Mouse (Mus musculus): ENCODE measurements at regions not wholly inside any gene's neighbourhood (a gene's known extent, or its start where the extent isn't known, plus 50 kb on each side); places are given as distances from the start of the nearest gene placed in this dataset.

GRCm38 (mm10) chr2:179265436-179265835 is 176.8 kb upstream of the Cdh4 start:
- no peak for DNase-seq

DNA sequence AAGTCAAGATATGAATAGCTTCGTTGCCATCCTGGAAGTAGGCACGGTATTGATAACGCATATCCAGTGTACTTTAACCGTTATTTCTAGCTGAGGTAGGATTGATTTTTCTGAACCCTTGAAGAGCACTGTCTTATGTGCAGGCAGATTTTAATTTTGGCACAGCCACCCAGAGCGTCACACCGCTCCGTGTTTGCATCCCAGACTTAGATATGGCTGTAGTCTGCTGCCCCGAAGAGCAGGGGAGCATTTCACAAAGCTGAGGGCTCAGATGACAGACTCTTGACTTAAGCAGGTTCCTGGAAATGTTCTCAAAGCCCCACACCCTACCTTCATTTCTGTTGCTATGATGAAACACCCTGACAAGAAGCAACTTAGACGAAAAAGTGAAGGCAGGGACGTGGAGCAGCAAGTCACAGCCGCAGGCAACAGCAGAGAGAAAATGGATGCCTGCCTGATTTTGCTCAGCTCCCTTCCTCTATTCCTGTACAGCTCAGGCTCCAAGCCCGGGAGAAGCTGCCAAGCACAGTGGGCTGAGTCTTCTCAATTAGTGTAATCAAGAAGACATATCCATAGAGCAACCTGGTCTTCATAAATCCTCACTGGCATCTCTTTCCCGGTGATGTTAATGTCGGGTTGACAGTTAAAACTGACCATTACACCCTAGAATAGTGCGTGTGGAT is 164.9 kb upstream of the Cdh4 start:
- DNase-seq: no peak

DNA sequence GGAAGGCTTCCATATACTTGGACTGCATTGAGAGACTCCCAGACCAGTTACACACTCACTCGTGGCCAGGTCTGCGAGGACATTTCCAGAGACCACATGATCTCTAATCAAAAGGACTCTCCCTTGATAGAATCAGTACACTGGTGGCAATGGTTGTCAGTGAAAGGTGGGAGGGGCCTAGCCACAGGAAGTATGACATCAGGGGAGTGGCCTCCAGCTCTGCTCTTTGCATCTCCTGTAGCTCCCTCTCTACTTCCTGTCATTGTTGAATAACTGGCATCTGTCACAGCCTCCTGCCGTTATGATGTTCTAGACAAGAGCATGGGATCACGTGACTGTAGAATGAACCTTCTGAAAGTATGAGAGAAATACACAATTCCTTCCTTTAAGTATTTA is 164.3 kb upstream of the Cdh4 start:
- DNase-seq: no peak

DNA sequence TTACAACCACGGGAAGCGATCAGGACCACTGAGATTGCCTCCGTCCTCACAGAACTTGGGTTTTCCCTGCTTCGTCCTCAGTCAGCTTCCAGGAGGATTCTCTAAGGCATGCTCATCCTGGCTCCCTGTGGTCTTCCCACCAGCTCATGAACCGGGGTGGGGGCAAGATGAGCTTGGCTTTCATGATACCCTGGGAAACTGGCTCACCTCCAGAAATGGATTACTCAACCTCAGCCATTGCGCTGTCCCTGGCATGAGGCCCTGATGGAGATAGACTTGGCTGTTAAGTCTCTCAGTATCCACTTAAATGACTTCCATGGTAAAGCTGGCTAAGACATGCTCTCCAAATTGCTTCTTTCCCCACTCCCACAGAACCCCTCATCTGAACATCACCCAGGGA is 160.0 kb upstream of the Cdh4 start:
- no peak for DNase-seq

- no peak for DNase-seq
These were observed 151.8 kb upstream of the Cdh4 start for GRCm38 (mm10) chr2:179290394-179290793.

- no peak for DNase-seq
These were observed 151.1 kb upstream of the Cdh4 start for GRCm38 (mm10) chr2:179291046-179291563.

GRCm38 (mm10) chr2:179291958-179292357 is 150.3 kb upstream of the Cdh4 start:
- no peak for DNase-seq

DNA sequence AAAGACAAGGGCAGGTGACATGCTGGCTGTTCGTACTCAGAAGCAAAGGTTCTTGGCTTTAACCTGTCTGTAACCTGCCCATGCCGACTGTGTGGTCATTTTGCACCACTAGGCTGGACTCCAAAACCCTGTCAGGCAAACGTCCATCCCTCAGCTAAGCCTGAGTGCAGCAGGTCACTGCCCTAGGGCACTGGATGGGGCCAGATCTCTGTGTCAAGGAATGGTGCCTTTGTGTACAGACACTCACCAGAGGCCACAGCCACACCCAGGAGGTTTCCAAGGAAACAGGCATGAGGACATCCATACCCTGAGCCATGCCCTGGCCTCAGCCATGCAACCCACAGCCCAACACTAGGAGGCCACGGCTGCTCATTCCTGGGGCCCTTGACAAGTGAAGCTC is 149.7 kb upstream of the Cdh4 start:
- no peak for DNase-seq

DNA sequence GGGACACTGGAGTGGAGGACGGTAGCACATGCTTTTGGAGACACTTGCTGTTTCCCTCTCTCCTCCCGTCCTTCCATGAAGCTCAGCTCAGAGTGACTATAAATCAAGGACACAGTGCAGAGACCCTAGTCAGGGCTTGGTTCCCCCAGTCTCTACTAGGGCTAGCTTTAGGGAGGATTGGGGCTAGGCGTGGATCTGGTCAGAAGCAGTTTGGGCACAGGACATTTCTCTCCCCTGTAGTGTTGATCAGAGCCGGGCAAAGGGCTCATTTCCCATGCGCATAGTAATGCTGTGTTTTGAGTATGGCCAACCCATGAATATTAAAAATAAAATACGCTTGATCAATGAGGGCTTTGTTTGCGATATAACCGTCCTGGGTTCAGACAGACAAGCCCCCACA is 149.1 kb upstream of the Cdh4 start:
- no peak for DNase-seq

GRCm38 (mm10) chr2:179297057-179297456 is 145.2 kb upstream of the Cdh4 start:
- no peak for DNase-seq

GRCm38 (mm10) chr2:179303765-179304164 is 138.5 kb upstream of the Cdh4 start:
- no peak for DNase-seq

- peak in 1 of 2 experiments; percentile 17 for DNase-seq
These were observed 134.8 kb upstream of the Cdh4 start for GRCm38 (mm10) chr2:179307286-179307931.

- DNase-seq: no peak
These were observed 134.3 kb upstream of the Cdh4 start for GRCm38 (mm10) chr2:179307932-179308303.

DNA sequence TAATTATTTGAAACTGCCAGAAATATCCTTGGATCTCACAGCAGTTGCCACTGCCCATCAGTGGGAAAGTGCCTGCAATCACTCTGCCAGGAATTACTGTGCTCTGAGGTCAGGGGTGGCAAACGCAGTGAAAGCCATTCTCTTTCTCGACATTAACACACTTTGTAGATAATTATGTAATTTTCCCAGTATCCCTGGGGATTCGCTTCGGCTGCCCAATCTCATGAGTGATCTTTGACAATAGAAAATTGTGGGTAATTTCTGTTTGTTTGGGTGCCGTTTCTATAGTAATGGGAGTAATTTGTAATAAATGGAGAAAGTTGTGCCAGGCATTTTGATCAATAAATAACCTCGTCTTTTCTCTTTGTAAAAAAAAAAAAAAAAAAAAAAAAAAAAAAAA is 124.2 kb upstream of the Cdh4 start:
- no peak for DNase-seq

DNA sequence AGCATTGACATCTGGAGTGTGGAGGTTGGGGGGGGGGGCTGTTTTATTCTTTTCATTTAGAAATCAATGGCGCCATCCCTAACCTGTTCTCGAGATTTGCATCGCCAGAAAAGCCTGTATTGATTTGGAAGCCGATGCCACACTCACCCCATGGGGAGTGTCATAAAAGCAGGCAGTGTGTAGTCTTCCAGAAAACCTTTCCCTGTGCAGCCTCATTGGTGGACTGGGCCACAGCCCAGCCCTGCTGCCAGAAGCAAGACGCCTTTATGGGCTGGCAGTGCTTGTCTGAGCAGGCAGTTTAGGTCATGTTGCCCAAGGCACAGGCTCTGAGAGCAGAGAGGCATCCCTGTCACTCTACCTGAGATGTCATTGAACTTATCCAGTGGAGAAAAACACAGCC is 117.0 kb upstream of the Cdh4 start:
- DNase-seq: no peak

DNA sequence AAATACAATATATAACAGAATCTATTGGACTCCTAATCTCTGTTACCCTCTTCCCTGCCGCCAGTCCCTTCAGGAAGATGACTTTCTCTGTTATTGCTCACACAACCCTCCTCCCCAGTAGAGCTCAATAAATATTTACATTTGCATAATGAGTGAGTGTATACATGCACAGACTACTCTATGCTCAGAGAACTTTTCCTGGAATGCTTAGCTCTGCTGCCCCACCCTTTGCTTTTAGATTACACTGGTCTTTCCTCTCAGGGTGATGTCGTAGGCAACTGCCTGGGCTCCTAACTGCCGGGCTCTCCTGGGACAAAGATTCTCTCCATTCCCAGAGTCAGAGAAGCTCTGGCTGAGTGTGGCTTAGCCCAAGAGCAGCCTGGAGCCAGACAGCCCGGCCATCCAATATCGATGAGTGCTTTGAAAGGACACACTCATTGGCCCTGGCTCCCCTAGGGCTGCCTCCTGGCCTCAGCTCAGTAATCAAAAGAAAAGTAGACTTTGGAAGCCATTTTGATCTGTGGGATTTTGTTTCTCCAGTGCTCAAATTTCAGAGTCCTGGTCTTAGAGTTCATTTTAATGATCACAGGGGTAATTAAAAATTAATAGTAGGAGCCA is 109.2 kb upstream of the Cdh4 start:
- DNase-seq: no peak

- no peak for DNase-seq
These were observed 108.6 kb upstream of the Cdh4 start for GRCm38 (mm10) chr2:179333587-179333986.

DNA sequence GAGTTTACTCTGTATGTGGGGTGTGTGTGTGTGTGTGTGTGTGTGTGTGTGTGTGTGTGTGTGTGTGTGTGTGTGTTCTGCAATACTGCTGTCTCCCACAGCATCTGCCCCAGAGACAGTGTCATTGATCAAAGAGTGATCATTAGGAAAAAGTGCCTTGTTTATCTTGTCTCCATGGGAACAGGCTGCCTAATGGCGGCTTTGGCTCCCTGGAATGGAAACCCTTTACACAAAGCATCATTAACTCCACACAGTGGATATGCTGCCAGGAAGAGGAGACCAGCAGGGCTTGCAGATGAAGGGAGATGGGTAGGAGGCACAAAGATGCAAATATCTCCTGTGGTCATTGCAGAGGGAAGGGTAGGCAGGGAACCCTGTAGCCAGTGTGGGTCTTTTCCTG is 106.0 kb upstream of the Cdh4 start:
- DNase-seq: no peak

- peak; percentile 14 to 57 for DNase-seq
These were observed 89.6 kb upstream of the Cdh4 start for GRCm38 (mm10) chr2:179352676-179353075.

GRCm38 (mm10) chr2:179354866-179355265 is 87.4 kb upstream of the Cdh4 start:
- no peak for DNase-seq

GRCm38 (mm10) chr2:179370882-179371546 is 71.2 kb upstream of the Cdh4 start:
- DNase-seq: no peak

DNA sequence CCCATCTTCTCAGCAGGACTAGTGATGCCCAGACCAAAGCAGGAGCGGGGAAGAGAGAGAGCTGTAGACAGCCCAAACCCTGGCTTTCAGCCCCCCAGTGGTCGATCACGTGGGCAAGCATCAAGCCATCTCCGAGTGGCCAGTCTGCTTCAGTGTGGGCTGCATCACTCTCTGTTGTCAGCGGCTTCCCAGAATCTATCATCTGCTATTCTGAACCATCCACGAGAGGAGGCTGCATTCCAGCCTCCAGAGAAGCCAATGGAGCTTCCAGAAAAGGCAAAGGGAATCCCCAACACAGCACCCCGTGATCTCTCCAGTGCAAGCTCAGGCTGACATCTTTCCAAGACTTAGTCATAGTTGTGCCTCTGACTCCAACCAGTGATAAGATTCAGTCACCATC is 70.7 kb upstream of the Cdh4 start:
- no peak for DNase-seq

GRCm38 (mm10) chr2:179379691-179380443 is 62.4 kb upstream of the Cdh4 start:
- no peak for DNase-seq
